Mouse (Mus musculus) adrenal gland, adult (tissue): ENCODE measurements around the gene Cacfd1.

Source experiments
- DNase-seq, 2 experiments: peaks; one replicate each; pipeline ENCODE4 v3.0.0; 2022 to 2023; ENCODE audit warnings: low spot score in 1 of 2; ENCODE audit not compliant: inconsistent age in 2 of 2

Gene Cacfd1

DNA sequence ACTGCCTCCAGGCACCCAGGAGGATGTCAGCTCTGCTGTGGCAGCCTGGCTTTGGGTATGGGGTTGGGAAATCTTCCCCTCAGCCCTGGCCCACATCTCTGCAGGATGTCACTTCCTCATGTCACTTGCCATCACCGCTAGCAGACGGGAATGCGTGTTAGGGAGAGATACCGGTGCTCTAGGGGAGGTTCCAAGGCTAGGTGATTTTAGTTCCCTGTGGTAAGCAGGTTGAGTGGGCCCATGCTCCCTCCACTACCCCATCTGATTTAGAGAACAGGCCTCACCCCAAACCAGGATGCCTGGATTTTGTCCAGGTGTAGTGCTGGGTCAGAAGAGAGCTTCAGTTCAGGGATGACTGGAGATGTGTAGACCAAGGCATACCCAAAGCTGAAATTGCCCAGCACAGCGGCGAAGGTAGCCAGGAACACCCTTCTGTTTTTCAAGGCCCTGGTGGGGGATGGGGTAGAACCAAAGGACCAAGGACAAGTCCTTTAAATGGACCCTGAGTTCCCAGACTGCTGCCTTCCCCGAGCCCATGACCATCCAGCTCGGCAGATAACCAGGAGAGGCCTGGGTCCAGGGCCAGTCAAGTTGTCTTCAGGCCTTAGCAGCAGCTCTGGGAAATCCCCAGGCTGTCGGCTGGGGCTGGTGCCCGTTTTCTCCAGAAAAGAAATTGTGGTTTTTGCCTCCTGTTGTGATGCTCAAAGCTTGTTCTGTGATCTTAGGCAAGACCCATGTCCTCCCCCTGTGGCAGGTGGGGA lies 17.3 kb downstream of the Cacfd1 start:
- DNase-seq, result no peak

DNA sequence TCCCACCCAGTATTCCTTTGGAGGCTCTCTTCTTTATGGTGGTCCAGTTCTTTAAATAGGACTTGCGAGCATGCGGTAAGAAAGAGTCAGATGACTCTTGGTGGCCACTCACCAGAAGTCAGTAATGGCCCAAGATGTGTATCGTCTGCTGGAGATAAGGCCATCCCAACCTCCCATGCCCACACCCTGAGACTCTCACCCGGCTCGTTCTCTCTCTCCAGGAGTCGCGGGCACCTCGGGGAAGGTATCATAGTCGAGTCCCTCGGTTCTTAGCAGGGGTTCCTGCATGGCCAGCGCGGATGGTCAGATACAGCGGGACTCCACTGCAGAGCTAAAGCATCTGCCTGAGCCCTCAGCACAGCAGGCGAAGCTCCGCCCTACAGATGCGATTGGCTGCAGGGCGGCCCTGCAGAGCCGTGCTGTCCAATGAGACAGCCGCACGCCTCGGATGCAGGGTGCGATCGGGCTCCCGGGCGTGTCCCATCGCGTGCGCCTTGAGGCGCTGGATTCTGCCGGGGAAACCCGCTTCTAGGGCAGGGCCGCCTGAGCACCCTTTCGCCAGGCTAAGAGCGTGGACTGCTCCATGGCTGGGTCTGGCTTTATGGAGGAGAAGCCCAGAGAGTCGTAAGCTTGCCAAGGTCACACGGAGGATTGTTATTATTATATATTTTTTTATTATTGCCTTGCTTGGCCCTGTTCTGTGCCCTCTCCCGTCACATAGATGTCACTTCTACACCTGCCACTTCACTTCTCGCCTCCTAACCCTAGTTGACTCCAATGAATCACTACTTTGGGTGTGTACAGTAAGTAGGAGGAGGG lies 18.1 kb downstream of the Cacfd1 start, which contains the start of gene Slc2a6:
Gene Slc2a6 (minus strand): TSS at position 381 of the 819 bp plus-strand sequence.
- peak; percentile 91 to 93 for DNase-seq

DNA sequence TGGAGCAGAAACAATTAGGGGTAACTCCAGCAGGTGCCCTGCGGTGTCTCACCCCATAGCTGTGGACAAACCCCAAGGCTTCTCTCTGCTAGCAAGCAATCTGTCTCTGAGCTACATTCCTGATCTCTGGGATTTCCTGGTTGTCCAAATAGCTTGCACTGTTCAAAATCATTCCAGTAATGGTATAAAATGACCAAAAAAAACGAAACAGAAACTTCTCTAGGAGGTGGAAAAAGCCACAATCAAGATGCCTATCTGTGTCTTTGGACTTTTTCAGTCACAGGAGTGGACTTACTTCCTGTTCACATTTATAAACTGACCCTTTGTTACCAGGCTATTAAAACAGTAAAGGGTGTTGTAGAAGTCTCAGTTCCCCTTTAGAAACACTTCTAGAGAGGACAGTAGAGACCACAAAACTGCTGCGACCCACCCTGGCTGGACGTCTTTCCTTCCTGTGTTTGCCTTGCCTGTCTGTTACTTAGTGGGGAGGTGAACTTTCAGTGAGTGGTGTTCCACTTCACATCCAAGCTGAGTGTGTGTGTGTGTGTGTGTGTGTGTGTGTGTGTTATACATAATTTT lies 18.8 kb downstream of the Cacfd1 start:
- no peak for DNase-seq

DNA sequence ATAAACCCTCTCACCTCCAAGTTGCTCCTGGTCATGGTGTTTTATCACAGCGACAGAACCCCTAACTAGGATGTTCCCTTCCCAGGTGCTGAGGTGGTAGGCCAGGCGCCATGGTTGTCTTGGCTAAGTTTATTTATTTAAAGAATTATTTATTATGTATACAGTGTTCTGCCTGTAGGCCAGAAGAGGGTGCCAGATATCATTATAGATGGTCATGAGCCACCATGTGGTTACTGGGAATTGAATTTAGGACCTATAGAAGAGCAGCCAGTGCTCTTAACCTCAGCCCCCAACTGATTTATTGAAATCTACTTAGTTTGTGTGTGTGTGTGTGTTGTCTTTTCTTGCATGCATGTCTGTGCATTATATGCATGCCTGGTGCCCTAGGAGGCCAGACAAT lies 22.6 kb downstream of the Cacfd1 start:
- no peak for DNase-seq

DNA sequence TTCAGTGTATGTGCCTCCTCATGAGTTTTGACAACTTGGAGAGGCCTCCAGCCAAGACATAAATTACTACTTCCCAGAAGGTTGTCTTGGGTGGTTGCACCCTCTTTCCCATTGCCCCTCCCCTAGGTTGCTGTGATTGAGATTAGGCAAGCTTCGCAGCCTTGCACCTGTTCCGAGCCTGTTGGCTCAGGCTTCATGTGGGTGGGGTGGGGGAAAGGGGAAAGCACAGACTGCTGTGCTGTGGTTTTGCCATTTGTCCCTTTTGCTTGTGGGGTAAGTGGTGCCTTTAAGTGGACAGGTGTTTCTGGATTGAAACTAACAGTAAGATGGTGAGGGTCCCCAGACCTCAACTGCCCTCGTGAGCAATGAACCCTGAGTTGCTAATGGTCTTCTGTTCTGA lies 26.3 kb downstream of the Cacfd1 start:
- no peak for DNase-seq

DNA sequence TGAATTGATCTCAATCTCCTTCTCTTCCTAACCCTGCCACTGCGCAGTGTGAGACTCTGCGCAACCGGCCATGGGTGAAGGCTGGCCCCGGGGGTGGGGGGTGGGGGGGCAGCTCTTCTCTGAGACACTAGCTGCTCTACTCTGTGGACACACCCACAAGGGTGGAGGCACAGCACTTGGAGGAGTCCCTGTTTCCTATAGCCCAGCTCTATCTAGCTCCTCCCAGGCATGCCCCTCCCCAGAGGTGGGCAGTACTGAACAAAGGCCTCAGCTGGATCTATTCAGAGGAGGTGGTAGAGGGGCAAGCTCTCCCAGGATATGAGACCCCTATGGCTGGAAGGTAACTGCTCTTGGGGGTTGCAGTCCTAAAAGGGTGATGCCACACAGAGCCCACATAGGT lies 27.3 kb downstream of the Cacfd1 start:
- DNase-seq, result no peak

DNA sequence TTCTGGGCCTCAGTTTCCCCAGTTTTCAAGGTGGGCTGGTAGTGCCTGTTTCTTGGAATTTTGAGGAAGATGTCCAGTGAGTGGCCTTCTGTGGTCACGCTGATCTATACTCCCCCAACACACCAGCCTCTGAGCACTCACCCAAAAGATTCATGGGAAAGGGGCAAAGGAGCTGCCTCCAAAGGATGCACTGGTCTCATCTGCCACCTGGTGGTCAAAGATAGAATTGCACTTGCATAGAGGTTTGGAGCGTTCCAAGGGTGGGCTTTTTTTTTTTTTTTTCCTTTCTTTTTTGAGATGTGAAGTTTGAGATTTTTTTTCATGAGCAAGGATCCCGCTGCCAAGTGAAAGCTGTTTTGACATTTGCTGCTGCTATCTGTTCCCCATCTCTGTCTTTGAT lies 28.9 kb downstream of the Cacfd1 start:
- DNase-seq, result peak; percentile 49 to 87

DNA sequence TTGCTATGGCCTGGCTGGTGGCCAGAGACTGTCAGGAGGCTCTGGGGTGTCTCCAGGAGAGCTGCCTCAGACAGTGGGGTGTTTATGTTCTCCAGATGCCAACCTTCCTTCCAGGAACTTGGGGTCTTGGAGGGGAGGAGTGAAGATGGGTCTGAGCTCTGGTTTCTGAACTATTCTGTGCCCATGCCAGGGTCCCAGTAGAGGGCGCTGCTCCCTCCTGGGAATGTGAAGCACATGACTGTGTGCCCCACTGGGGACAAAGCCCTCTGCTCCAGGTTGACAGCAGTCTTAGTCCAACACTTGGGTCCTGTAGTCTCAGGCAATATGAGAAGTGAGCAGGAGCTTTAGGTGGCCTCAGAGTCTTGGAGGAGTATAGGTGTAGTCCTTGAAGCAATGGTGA lies 29.6 kb downstream of the Cacfd1 start:
- DNase-seq, result no peak

DNA sequence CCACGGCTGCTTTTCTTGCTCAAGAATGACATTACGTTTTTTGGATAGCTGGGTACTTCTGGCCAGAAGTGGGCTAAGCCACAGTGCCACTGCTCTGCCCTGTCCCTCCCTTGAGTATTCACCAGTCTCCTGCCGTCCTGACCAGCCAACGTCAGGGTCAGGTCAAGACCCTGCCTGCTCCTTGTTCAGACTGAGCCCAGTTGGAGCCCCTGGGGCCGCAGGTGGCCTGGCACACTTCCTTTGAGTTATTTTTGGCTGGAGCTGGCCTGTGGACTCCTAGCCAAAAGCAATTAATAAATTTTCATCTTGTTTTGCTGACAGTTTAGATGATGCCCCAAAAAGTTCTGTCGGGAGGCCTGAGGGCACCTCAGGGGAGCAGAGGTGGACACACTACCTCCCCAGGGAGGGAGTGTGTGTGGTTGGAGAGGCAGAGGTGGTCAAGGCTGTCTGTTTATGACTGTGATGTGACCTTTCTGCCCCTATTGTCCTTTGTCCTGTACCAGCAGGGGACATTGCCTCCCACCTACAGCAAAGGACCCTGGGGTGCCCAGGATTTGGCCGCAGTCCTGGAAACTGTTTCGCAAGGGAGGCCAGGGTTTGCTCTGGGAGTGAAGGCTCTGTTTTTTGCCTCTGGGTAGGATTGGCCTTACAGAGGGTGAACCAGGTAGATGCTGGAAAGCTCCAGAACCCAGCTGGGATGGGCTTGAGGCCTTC lies 32.6 kb downstream of the Cacfd1 start:
- DNase-seq, result peak in 1 of 2 experiments; percentile 62

DNA sequence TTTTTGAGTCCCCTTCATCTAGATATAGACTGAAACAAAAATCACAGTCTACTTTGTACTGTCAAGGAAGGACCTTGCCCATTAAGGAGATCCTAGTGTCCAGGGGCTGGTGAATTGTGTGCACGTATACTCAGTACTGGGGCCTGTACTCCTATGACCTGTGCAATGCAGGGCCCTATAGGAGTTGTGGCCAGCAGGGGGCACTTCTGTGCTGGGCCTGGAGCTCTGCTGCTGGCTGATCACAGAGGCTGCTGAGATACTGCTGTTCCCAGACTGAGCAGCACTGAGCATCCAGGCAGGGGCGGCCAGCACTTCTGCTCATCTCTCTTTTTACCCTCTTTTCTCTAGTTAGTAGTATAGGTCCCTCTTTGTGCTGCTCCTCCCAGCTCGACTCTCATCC lies 33.7 kb downstream of the Cacfd1 start:
- DNase-seq, result peak; percentile 77 to 91

DNA sequence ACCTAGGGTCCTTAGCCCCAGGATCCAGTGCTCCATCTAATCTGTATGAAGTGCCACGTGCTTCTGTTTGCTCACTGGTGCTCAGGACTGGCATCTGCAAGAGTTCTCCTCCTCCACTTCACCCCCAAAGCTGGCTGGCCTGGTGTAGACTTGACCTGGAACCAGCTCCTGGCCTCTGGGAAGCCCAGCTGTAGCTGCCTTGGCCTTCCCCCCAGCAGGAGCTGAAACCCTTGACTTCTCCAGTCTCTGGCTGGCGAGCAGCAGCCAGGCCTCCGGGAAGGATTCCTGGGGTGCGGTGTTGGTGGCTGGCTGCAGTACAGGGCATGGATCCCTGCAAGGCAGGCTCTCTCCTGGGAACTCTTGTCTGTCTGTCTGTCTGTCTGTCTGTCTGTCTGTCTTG lies 34.4 kb downstream of the Cacfd1 start:
- no peak for DNase-seq

DNA sequence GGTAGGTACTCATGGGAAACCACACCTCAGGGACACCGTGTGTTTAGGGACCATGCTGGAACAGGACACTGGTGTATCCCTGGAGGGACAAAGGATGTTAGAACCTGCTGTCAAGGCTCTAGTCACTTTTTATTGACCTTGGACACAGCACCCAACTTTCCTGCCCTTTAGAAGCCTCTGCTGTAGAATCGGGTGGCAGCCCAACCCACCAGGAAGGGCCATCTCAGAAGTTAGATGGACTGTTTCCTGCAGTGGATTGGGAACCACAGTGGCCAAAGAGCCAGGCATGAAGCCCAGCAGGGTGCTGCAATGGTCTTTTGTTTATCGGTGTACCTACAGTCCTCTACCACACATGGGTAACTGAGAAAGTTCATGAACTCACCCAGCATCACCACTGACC lies 34.9 kb downstream of the Cacfd1 start:
- no peak for DNase-seq

DNA sequence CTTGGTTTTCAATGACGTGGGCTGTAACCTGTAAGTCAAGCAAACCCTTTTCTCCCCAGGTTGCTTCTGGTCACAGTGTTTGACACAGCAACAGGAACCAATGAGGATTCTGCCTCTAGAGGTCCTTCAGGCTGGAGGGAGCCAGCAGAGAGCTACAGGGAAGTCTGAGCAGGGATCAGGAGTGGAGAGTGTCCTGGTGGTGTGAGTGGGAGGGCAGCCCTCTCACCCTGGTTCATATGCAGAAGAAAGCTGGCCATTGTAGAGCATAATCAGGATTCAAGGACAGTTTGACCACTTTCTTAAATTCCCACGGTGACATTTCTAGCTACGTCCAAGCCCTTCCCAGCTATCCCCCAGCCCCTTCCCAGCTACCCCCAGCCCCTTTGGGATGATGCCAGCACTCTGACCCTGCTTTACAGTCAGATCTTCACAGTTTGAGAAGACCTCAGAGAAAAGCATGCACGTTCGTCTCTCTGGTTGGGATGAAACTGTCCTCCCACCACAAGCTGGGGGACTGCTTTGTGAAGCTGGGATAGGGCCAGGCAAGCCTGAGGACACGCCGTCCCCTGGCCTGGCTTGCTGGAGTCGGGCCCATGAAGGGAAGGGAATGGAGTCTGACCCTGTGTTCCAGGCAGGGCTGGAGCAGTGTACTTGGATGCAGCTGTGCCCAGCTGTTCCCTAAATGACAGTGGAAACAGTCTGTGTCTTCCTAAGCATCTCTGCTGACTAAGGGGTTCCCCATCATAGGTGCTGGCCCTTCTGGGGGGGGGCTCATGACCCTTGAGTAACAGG lies 36.4 kb downstream of the Cacfd1 start:
- peak; percentile 35 to 45 for DNase-seq

DNA sequence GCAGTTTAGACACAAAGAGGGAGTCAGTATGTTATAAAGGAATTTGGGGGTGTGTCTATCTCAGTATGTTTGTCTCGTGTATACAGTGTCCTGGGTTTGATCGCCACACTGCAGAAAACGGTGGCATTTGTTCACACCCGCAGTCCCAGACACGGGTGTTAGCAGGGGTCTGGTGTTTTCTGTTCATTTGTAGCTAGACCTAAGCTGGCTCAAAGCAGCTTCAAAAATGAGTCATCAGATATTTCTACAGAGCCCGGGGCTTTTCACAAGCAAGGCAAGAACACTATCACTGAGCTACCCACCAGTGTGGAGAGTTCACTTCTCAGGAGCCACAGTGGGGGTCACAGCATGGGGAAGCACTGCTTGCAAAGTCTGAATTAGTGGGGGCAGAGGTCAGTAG lies 39.7 kb downstream of the Cacfd1 start:
- DNase-seq, result peak in 1 of 2 experiments; percentile 14

DNA sequence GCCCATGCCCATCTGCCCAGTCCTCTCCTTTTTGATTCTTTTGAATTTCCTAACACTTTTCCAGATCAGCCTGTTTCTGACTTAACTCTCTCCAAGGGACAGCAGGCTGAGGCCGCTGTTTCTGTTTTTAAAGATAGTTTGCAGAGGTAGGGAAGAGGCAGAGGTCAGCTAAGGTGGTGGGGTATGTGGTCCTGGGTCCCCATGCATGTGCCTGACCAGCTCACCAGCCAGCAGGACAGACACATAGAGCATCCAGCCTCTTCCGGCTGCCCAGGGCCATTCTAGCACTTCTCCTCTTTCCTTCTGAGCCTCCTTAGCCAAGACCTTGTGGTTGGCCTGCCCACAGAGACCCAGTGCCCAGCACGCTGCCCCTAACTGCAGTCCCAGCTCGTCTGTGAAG lies 48.5 kb downstream of the Cacfd1 start:
- DNase-seq, result no peak

DNA sequence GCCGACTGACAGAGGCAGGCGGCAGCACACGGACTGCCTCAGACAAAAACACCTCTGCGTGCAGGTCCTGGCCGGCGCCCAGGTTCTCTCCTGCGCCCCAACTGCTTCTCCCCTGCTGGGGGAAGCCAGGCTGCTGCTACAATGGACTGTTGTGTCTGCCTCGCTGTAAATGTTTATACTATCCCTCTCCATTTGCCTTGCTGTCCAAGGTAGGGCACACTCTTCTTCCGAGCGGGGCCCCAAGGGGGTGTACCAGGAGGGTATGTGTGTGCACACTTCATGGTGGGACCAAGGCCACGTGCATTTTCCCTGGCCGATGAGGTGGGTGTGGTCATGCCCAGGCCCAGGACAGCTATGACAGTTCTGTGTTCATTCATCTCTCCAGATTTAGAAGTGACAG lies 49.0 kb downstream of the Cacfd1 start:
- no peak for DNase-seq

DNA sequence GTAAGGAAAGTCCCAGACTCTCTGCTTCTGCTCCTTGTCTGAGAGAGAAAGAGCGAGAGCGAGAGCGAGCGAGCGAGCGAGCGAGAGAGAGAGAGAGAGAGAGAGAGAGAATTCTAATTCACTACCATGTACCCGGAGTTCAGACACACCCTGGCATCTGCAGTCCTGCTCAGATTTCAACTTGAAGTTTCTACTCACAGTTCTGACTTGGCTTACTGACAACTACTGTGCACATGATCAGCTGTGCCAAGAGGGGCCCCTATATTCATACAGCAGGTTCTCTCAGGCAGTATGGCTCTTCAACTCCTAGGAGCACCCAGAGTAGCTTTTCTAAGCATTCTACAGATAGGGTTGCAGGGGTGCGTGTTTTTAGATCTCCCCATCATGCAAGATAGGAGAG lies 49.5 kb downstream of the Cacfd1 start:
- no peak for DNase-seq

DNA sequence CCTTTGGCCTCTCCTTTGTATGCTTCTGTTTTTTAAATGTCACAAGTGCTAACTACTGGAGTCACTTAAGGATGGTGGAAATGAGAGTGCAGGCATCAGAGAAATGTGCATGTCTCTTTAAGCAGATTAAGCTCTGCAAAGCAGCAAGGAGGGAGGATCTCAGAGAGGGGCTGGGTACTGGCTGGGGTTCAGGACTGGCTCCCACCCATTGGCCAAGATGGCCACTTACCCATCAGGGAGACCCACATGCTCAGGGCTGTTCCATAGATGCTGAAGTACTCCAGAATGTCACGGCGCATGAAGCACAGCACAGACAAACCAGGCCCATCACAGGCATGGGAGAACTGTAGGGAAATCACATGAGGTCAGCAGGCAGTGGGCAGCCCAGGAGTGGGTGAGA lies 57.4 kb downstream of the Cacfd1 start:
- DNase-seq, result no peak

DNA sequence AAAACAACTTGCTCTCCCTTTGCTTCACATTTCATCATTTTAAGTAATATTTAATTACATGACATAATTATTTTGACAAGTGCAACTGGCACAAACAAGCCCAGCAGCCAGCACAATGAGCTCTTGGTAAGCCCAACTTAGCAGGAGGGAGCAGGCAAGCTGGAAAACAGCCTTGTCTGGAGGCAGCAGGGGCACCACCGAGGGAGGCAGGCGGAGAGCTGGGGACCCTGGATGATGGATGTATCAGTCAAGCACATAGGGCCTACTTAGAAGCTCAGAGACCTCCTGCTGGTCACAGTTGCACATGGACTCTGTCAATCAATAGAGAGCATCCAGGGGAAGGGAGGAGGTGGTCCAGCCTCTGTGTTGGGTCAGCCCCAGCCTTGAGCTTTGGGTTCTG lies 58.3 kb downstream of the Cacfd1 start:
- no peak for DNase-seq

DNA sequence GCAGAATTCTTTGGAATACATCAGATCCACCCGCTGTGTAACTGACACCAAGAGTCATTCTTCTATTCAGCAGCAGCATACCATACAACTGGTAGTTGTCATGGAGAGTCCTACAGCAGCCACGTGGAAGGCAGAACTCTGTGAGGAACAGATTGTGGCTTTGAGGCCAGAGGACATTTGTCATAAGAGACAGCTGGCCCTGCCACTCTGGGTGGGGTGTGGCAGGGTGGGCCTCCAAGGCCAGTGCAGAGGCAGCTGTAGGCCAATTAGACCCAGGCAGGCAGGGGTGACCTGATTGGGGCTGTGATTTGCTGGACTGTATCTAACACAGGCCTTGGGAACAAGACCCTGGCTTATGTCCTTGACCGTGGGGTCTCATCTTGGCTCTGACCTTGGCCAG lies 59.9 kb downstream of the Cacfd1 start:
- peak in 1 of 2 experiments; percentile 16 for DNase-seq
